Mouse (Mus musculus) liver, postnatal 0 days (tissue): ENCODE measurements at regions not wholly inside any gene's neighbourhood (a gene's known extent, or its start where the extent isn't known, plus 50 kb on each side); places are given as distances from the start of the nearest gene placed in this dataset.

Experiments used
- CTCF ChIP-seq: sonication (generic); IDR thresholded peaks from 2 replicates; pipeline ENCODE4 v1.5.1; 2016; ENCODE audit warnings: antibody characterized with exemption, low read depth
- EP300 ChIP-seq: IDR thresholded peaks from 2 replicates; pipeline ENCODE4 v1.6.1; 2016; ENCODE audit warnings: antibody characterized with exemption, low read depth, mild to moderate bottlenecking

DNA sequence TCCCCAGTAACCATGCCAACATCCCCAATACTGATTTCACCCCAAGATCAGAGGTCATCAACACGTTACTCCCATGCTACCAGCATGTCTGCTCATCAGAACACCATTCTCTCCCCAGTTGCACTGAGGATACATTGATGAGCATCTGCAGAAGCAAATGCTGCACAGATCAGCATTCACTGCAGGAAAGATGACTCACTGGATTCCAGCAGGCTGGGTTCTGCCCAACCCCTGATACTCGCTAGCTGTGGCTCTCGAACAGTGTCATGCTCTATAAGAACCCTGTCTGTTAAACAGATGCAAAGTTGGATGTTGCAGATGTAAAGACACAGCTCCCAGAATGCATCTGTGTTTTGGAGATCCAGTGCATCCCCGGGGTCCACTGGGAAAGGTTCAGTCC lies 95.5 kb downstream of the Cdc5l start:
- no peak for TF ChIP-seq CTCF
- no peak for TF ChIP-seq EP300
